ENCODE assay signal across 10 mouse cellular contexts in the genomic region with DNA sequence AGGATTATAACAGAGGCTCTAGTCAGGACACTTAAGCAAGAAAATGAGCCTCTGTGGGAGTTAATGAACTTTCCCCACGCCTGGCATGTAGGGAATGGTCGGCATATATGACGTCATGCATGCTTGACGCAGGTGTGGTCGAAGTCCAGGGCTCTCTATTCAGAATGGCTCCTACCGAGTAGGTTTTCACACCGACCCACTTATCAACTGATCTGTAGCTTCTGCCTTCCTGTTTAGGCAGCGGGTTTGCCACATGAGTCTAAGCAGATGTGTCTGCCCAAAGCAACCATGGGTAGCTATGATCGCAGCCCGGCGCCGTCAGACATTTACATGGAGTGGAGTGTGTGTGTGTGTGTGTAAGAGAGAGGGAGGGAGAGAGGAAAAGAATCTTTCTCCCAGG. TPM values are rescaled to one million over a fixed set of nuclear protein-coding genes. Genes with fewer than 3 reads are reported as not detected.
DNase-seq lines count a peak whose midpoint lies in the region; ATAC-seq and TF ChIP-seq lines count a peak whose summit lies in the region.
"Had no signal": no experiment of that assay in that cellular context is flagged by ENCODE, and none has a peak within 500 bp of the region (broad histone marks: within the 10 kb centered on the region; RNA-seq: fewer than 3 reads in every experiment).

No protein-coding gene starts in this region.

- H3K36me3 ChIP-seq in liver, adult 2 months (ENCODE audit: control insufficient read depth, insufficient read depth, low read length): no peaks in the 10 kb centered on the region
- peaks cover under 1% of the 10 kb centered on the region; the same call in 1 of the 2 replicates for H3K36me3 ChIP-seq in ES-E14 (ENCODE audit: control insufficient read depth, insufficient read depth, low read length, poor library complexity, severe bottlenecking)
- no peaks in the 10 kb centered on the region for H3K36me3 ChIP-seq in intestine, postnatal 0 days (ENCODE audit: control insufficient read depth, insufficient read depth)
- no peaks in the 10 kb centered on the region for H3K36me3 ChIP-seq in thymus, adult 2 months (ENCODE audit: control insufficient read depth, insufficient read depth, low read length)
- H3K36me3 ChIP-seq: midbrain, embryonic 10.5 days had no signal

- no peaks in the 10 kb centered on the region for H3K9me3 ChIP-seq in ES-E14 (ENCODE audit: control insufficient read depth, insufficient read depth, low read depth, low read length)
- no peaks in the 10 kb centered on the region for H3K9me3 ChIP-seq in intestine, postnatal 0 days (ENCODE audit: control insufficient read depth)
- H3K9me3 ChIP-seq: midbrain, embryonic 10.5 days had no signal

- H3K9ac ChIP-seq in liver, adult 2 months (ENCODE audit: low read depth, low read length): no peak overlapping the region
- H3K9ac ChIP-seq in ES-E14 (ENCODE audit: insufficient read depth, low read depth, low read length, poor library complexity, severe bottlenecking): no peak overlapping the region
- H3K9ac ChIP-seq in intestine, postnatal 0 days (ENCODE audit: low read depth, low read length): no peak overlapping the region

- peaks cover 35% of the 10 kb centered on the region for H3K4me1 ChIP-seq in liver, adult 2 months (ENCODE audit: control insufficient read depth, insufficient read depth, low read length)
- peaks cover 5 to 9% of the 10 kb centered on the region in 2 experiments for H3K4me1 ChIP-seq in ES-E14 (ENCODE audit: control insufficient read depth in 2 of 2, insufficient read depth in 2 of 2, low read length in 2 of 2, poor library complexity in 1 of 2)
- H3K4me1 ChIP-seq in intestine, postnatal 0 days (replicated peaks; ENCODE audit: control insufficient read depth, insufficient read depth, low read length): 0 out of 2 replicates have a peak, but pooled peaks cover 6% of the 10 kb centered on the region
- peaks cover 55% of the 10 kb centered on the region for H3K4me1 ChIP-seq in thymus, adult 2 months (replicated peaks; ENCODE audit: control insufficient read depth, insufficient read depth, low read length)

- H3K79me2 ChIP-seq in liver, adult 2 months (ENCODE audit: control insufficient read depth, insufficient read depth, low read length): peaks cover 54% of the 10 kb centered on the region

- WGBS in liver, adult 2 months: 42% methylated on average over 12 of the region's 12 CpGs
- WGBS in intestine, postnatal 0 days: 63% methylated on average over 12 of the region's 12 CpGs
- 4% methylated on average over 12 of the region's 12 CpGs for WGBS in thymus, adult 2 months

- no peak for TF ChIP-seq CTCF in liver, adult 2 months (IDR thresholded peaks at IDR 0.05; ENCODE audit: low read depth, low read length)
- no peak for TF ChIP-seq CTCF in intestine, postnatal 0 days (IDR thresholded peaks at IDR 0.05; ENCODE audit: low read depth)
- no peak for TF ChIP-seq CTCF in thymus, adult 2 months (IDR thresholded peaks at IDR 0.05; ENCODE audit: borderline replicate concordance, control insufficient read depth, extremely low read depth, insufficient read depth, low read length, poor library complexity)

- DNase-seq in liver, adult 2 months (ENCODE audit: extremely low read depth, low read depth, low spot score): peak; percentile 54
- DNase-seq in liver (no peak), ES-E14 (ENCODE audit: low read depth, low spot score) (no peak)
- DNase-seq in thymus, adult 2 months: peak; percentile 67
- DNase-seq in cerebellum, postnatal 10 days: no peak
- no peak for DNase-seq in layer of hippocampus, adult 18-20 months (ENCODE audit: low spot score in 2 of 2)
- no peak for DNase-seq in urinary bladder, postnatal 14 days (ENCODE audit: low spot score)
- DNase-seq: right cerebral cortex, postnatal 4 days had no signal

- no peak for TF ChIP-seq POLR2A in liver, adult 2 months (IDR thresholded peaks at IDR 0.05; ENCODE audit: extremely low read depth, insufficient read depth, low read length)
- TF ChIP-seq POLR2A in thymus, adult 2 months (IDR thresholded peaks at IDR 0.05; ENCODE audit: control insufficient read depth, extremely low read depth, insufficient read depth, low read length, poor library complexity): no peak

- no peak overlapping the region for H3K4me3 ChIP-seq in liver, adult 2 months (ENCODE audit: insufficient read depth, low read depth, low read length)
- peak overlapping the region; percentile 12 to 20 for H3K4me3 ChIP-seq in ES-E14 (ENCODE audit: insufficient read depth in 1 of 2, low read depth in 1 of 2, low read length in 2 of 2, poor library complexity in 1 of 2, severe bottlenecking in 1 of 2)
- H3K4me3 ChIP-seq in intestine, postnatal 0 days (ENCODE audit: low read depth, low read length): no peak overlapping the region
- peak overlapping the region; percentile 17 for H3K4me3 ChIP-seq in thymus, adult 2 months (ENCODE audit: control insufficient read depth, insufficient read depth, low read length)
- H3K4me3 ChIP-seq: midbrain, embryonic 10.5 days had no signal

- no peak overlapping the region for H3K4me2 ChIP-seq in intestine, postnatal 0 days (replicated peaks; ENCODE audit: low read depth)

- in situ Hi-C loops in ES-E14 (cut with MboI; ENCODE audit: low sequenced_read_pairs in 2 of 2, unreplicated experiment in 2 of 2): no loop called here

- peak overlapping the region; percentile 30 for H3K27ac ChIP-seq in liver, adult 2 months (replicated peaks; ENCODE audit: insufficient read depth, low read depth, low read length)
- 0 out of 2 replicates have a peak overlapping the region, but pooled peaks have one; percentile 29 for H3K27ac ChIP-seq in ES-E14 (ENCODE audit: insufficient read depth, low read depth, low read length, poor library complexity, severe bottlenecking)
- no peak overlapping the region for H3K27ac ChIP-seq in intestine, postnatal 0 days (ENCODE audit: low read depth, low read length)
- H3K27ac ChIP-seq in thymus, adult 2 months (ENCODE audit: control insufficient read depth, insufficient read depth, low read length): peak overlapping the region; percentile 95
- H3K27ac ChIP-seq: midbrain, embryonic 10.5 days had no signal

- peak; percentile 47; the same call in 1 of the 2 replicates for ATAC-seq in intestine, postnatal 0 days

- H3K27me3 ChIP-seq in liver, adult 2 months (ENCODE audit: control insufficient read depth, insufficient read depth, low read length): no peaks in the 10 kb centered on the region
- peaks cover 21% of the 10 kb centered on the region for H3K27me3 ChIP-seq in intestine, postnatal 0 days (replicated peaks; ENCODE audit: control insufficient read depth, insufficient read depth, low read length)
- H3K27me3 ChIP-seq in thymus, adult 2 months (ENCODE audit: control insufficient read depth, insufficient read depth, low read length): no peaks in the 10 kb centered on the region

TF ChIP-seq in ES-E14, 5 proteins besides CTCF, POLR2A, EP300 and RAD21:
- no peak for TF ChIP-seq CHD2 (IDR thresholded peaks at IDR 0.05; ENCODE audit: low read depth, low read length)
- no peak for TF ChIP-seq ZC3H11A (IDR thresholded peaks at IDR 0.05; ENCODE audit: borderline replicate concordance, low read depth, low read length)
- no peak for TF ChIP-seq MAFK (IDR thresholded peaks at IDR 0.05; ENCODE audit: insufficient read depth, low read depth, low read length)
- TF ChIP-seq HCFC1 (IDR thresholded peaks at IDR 0.05; ENCODE audit: borderline replicate concordance, insufficient read depth, low read length): no peak

RNA-seq across cellular contexts. Expression of gene B4galt1, which starts 14.6 kb away (rescaled TPM):
- total RNA-seq in liver, adult 2 months (2014; rRNA removed): 11.0 and 13.8 TPM in 2 replicates
- polyA plus RNA-seq in liver, adult 2 months (2012; rRNA removed): 20.7 and 28.1 TPM in 2 replicates
- total RNA-seq in ES-E14 (2012; rRNA removed): 29.2 and 35.8 TPM in 2 replicates
- polyA plus RNA-seq in intestine, postnatal 0 days (2015; fragmentation: Nextera tagmentation; extraction: Ambion mirVana): 15.3 and 15.5 TPM in 2 replicates
- 34.1 and 49.4 TPM in 2 replicates for polyA plus RNA-seq in thymus, adult 2 months (2012; rRNA removed)
- 1 to 10 TPM; 7.0 to 7.6 TPM for total RNA-seq in layer of hippocampus, adult 18-20 months (2021)

Comparison
In these comparisons a context has a peak if more than half of its experiments do, and no peak if none do; other contexts are left out.
1. DNase-seq: peak in liver, adult 2 months (single experiment) and thymus, adult 2 months (single experiment); none in liver (single experiment), ES-E14 (single experiment), cerebellum, postnatal 10 days (0 of 2), layer of hippocampus, adult 18-20 months (0 of 2) and urinary bladder, postnatal 14 days (single experiment).
2. H3K4me3 ChIP-seq: peak in ES-E14 (2 of 2) and thymus, adult 2 months (single experiment); none in liver, adult 2 months (single experiment) and intestine, postnatal 0 days (single experiment).